Mouse (Mus musculus) fat pad, adult 2 months (tissue): ENCODE results near the gene Agbl3.

Experiments used
- DNase-seq: peaks from one replicate; pipeline ENCODE4 v3.0.0-alpha.2; 2011; ENCODE audit warnings: low read depth, low spot score; ENCODE audit errors: extremely low read depth

Agbl3 gene

GRCm38 (mm10) chr6:34871929-34872328 is 91.7 kb downstream of the Agbl3 start:
- no peak for DNase-seq

GRCm38 (mm10) chr6:34872871-34873270 is 92.6 kb downstream of the Agbl3 start:
- no peak for DNase-seq

GRCm38 (mm10) chr6:34874101-34874921 is 94.1 kb downstream of the Agbl3 start:
- DNase-seq: no peak

- no peak for DNase-seq
Observed at GRCm38 (mm10) chr6:34875268-34875761, 95.1 kb downstream of the Agbl3 start.

GRCm38 (mm10) chr6:34875966-34876834 is 96.0 kb downstream of the Agbl3 start:
- no peak for DNase-seq

GRCm38 (mm10) chr6:34876835-34877156 is 96.6 kb downstream of the Agbl3 start:
- no peak for DNase-seq

DNA sequence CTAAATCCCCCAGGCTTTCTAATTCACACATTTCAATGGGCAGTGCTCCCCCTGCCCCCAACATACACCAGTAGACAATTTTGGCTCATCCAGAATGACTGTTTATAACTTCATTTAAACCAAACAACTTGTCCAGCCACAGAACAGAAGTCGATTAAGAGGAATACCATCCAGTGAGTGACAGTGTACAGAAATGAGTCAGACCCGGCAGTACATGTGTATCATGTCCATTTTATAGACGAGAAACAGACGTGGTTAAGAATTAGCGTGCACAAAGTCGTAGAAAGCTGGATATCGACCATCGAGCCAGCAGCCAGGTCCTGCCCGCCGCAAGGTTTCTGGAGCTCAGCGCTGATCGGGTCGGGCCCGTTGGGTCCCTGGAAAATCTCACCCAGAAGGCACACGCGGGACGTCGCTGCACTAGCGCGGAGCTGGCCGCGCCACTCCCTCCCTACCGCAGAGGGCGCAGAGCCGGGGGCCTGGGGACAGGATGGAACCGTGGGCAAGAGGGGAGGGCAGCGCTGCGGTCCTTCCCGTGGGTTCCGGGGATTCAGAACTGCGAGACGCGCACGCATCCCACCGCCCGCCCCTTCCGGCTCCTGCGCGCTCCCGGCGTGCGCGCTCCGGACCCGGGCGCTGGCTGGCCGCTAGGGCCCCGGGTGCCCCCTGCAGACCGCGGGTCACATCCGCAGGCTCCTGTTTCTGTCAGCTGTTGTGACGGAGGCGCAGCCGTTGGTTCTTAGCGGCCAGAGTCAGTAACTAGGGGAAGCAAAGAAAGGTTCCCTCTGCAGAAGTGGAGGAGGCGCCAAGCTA is 97.5 kb downstream of the Agbl3 start, which contains the start of gene Cyren:
Cyren (minus strand) TSS at position 552 of the 813 bp plus-strand sequence.
- DNase-seq: no peak

DNA sequence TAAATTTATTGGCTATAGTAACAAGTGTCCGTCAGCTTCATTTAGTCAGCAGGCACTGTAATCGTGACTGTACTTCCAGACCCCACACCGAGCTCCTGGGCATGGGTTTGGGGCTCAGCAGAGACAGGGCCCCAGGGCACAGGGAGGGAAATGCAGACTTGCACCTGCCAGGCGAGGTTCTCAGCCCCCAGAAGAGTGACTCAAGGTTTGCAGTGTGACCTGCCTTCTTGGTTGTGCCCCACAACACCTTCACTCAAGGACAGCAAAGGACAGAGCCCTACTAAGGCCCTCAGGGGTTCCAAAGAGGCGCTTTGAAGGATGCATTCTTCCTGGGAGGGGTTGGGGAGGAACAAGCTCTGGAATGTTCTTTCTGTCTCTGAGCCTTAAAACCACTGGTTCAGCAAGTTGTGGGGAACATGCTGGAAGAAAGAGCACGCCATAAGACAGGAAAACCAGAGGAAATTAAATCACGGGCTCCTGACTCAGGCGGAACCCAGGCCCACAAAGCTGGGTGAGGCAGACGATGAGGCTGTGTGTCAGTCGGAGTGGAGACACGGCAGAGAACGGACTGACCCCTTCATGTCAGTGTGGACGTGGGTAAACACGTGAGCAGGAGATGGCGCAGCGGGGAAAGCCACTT is 99.0 kb downstream of the Agbl3 start:
- no peak for DNase-seq

DNA sequence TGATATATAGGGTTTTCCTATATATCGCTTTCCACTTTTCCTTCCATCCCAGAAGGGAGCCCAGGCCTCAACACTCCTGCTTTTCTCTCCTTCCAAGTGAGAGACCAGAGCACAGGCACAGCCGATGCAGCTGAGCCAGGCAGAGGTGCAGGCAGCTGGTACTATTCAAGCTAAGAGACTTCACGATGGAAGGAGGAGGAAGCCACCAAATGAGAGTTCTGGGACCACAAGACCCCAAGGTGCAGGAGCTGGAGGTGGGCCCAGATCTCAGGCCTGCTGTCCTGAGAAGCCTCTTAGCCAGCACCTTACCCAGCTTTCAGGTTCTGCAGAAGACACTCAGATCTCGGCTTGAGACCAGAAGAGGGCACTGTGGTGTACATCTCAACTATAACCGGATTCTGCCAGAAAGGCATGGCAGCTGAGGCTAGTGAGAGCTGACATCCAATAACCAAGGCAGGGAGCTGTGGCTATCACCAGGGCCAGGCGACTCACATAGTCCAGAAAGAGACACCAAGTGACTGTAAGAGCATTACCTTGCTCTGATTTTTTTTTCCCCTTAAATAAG is 99.8 kb downstream of the Agbl3 start:
- no peak for DNase-seq

- DNase-seq: no peak
Observed at GRCm38 (mm10) chr6:34884724-34885123, 104.5 kb downstream of the Agbl3 start.

GRCm38 (mm10) chr6:34887131-34887850 is 107.1 kb downstream of the Agbl3 start:
- no peak for DNase-seq

GRCm38 (mm10) chr6:34889185-34889584 is 109.0 kb downstream of the Agbl3 start:
- no peak for DNase-seq

DNA sequence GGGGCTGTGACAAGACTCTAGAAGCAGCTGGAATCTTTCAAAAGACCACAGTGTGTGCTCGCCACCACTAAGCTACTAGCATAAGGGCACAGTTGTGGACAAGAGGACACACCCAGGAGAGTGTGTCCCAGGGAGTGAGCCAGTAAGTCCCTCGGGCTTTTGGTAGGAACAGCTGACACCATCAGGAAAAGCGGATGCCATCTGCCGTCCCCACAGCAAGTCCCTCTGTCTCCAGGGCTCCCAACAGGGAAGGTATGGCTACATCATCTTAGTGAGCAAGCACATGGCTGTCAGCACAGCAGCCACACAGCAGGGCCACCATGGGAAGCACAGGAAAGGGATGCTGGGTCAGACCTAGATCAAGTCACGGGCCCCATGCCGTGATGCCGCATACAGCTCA is 115.3 kb downstream of the Agbl3 start:
- no peak for DNase-seq

GRCm38 (mm10) chr6:34896168-34896780 is 116.0 kb downstream of the Agbl3 start:
- no peak for DNase-seq

GRCm38 (mm10) chr6:34899127-34899526 is 118.9 kb downstream of the Agbl3 start:
- DNase-seq: no peak

DNA sequence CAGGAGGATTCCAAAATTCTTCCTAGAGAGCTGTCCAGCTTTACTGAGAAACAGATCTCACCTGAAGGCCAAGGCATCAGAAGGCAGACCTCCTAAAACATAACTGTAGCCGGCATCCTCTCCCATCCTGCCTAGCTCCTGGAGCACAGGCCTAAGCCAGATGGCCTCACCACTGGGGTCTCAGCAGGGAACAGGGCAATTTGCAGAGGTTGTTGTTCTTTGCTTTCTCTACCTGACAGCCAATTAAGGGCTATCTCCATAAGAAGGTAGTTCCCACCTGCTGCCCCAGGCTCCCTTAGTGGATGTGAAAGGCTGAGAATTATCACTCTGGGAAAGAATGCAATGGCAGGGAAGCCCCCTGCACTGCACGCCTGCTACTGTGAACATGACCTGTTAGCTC is 120.8 kb downstream of the Agbl3 start:
- no peak for DNase-seq

DNA sequence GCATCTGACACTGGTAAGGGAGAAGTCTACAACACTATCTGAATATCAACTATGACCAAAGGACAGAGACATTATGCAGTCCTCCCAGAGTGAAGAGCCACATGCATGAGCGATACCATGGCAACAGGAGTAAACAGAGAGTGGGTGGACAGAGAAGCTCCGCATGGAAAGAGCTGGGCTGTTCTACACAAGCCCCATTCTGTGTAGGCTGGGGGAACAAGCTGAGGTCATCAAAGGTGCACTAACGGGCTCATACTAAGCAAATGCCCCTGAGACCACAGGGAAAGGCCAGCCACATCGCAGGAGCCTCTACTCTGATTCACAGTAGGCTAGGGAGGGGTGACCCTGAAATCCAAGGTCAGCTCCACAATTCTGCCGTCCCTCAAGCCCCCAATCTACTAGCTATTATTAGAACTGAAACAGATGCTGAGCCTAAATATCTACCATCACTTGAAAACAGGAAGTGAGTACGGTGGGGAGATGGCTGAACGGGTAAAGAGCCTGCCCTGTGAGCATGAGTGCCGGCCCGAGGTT is 121.7 kb downstream of the Agbl3 start:
- no peak for DNase-seq

GRCm38 (mm10) chr6:34902578-34902977 is 122.3 kb downstream of the Agbl3 start:
- no peak for DNase-seq

- no peak for DNase-seq
Observed at GRCm38 (mm10) chr6:34903441-34903840, 123.2 kb downstream of the Agbl3 start.
